Comparison of ENCODE assay signal across 14 mouse cellular contexts in the genomic region with DNA sequence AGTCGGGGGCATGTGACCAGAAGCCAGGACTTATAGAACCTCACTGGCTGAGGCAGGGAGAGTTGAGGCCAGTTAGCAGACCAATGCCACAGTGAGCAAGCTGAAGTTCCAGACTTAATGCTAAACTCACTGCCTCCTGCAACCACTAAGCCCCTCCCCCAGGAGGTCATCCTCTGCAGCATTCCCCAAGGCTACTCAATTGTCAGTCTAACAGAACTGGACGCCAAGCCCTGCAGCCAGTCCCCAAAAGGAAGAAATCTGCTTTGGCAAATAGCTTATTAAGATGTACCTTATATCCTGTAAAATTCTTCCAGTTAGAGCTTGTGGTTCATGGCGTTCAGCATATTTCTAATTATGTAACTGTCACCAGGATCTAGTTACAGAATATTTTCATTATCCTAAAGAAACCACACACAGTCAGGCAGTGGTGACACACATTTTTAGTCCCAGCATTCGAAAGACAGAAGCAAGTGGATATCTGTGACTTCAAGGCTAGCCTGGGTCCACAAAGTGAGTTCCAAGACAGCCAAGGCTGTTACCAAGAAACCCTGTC. TPM values are rescaled to one million over a fixed set of nuclear protein-coding genes. Genes with fewer than 3 reads are reported as not detected.
DNase-seq lines count a peak whose midpoint lies in the region; ATAC-seq and TF ChIP-seq lines count a peak whose summit lies in the region.
"Had no signal": no experiment of that assay in that cellular context is flagged by ENCODE, and none has a peak within 500 bp of the region (broad histone marks: within the 10 kb centered on the region; RNA-seq: fewer than 3 reads in every experiment).

No protein-coding gene starts in this region.

- no peak for DNase-seq in testis, postnatal 10 days (ENCODE audit: low spot score)
- DNase-seq in retina, postnatal 1 day, result peak; percentile 70
- no peak for DNase-seq in T-cell, adult 2 months (ENCODE audit: low spot score)
- no peak for DNase-seq in cerebellum, postnatal 10 days
- DNase-seq: cerebellum, adult 11 months; heart, adult 2 months had no signal

- TF ChIP-seq CTCF in testis, adult 2 months (IDR thresholded peaks at IDR 0.05; ENCODE audit: control insufficient read depth, insufficient read depth, insufficient replicate concordance, low read depth, low read length), result no peak

- H3K4me3 ChIP-seq in forebrain, embryonic 13.5 days, result no peak overlapping the region
- H3K4me3 ChIP-seq in forebrain, embryonic 16.5 days (replicated peaks; ENCODE audit: low read length), result no peak overlapping the region
- H3K4me3 ChIP-seq in testis, adult 2 months (ENCODE audit: control insufficient read depth, low read depth, low read length), result no peak overlapping the region
- no peak overlapping the region for H3K4me3 ChIP-seq in hindbrain, embryonic 15.5 days
- H3K4me3 ChIP-seq: heart, adult 2 months had no signal

- no peak for TF ChIP-seq POLR2A in testis, adult 2 months (IDR thresholded peaks at IDR 0.05; ENCODE audit: control insufficient read depth, low read depth, low read length)

- H3K27ac ChIP-seq in forebrain, embryonic 13.5 days, result peak overlapping the region; percentile 81
- no peak overlapping the region; the same call in 1 of the 2 replicates for H3K27ac ChIP-seq in forebrain, embryonic 16.5 days (ENCODE audit: low read length)
- H3K27ac ChIP-seq in testis, adult 2 months (ENCODE audit: control insufficient read depth, insufficient read depth, low read depth, low read length), result peak overlapping the region; percentile 71
- H3K27ac ChIP-seq in hindbrain, embryonic 15.5 days (replicated peaks), result peak overlapping the region; percentile 26
- H3K27ac ChIP-seq: heart, adult 2 months had no signal

- no peaks in the 10 kb centered on the region for H3K36me3 ChIP-seq in forebrain, embryonic 13.5 days (ENCODE audit: poor library complexity, severe bottlenecking)
- H3K36me3 ChIP-seq in forebrain, embryonic 16.5 days (ENCODE audit: control insufficient read depth, insufficient read depth), result no peaks in the 10 kb centered on the region
- H3K36me3 ChIP-seq in testis, adult 2 months (ENCODE audit: control insufficient read depth, insufficient read depth, low read length), result no peaks in the 10 kb centered on the region
- no peaks in the 10 kb centered on the region for H3K36me3 ChIP-seq in hindbrain, embryonic 15.5 days

- H3K9ac ChIP-seq in forebrain, embryonic 13.5 days, result no peak overlapping the region
- H3K9ac ChIP-seq in forebrain, embryonic 16.5 days (replicated peaks; ENCODE audit: low read depth, low read length), result no peak overlapping the region
- no peak overlapping the region for H3K9ac ChIP-seq in hindbrain, embryonic 15.5 days

- H3K4me1 ChIP-seq in forebrain, embryonic 13.5 days, result peaks cover 39% of the 10 kb centered on the region
- H3K4me1 ChIP-seq in forebrain, embryonic 16.5 days (replicated peaks; ENCODE audit: control insufficient read depth, insufficient read depth, low read length), result peaks cover 22% of the 10 kb centered on the region
- no peaks in the 10 kb centered on the region for H3K4me1 ChIP-seq in testis, adult 2 months (ENCODE audit: control insufficient read depth, insufficient read depth, low read length)
- H3K4me1 ChIP-seq in hindbrain, embryonic 15.5 days (replicated peaks), result peaks cover 37% of the 10 kb centered on the region

- ATAC-seq in forebrain, embryonic 13.5 days, result no peak
- ATAC-seq in forebrain, embryonic 16.5 days, result no peak
- ATAC-seq in hindbrain, embryonic 15.5 days (ENCODE audit: low FRiP score, low read depth), result no peak
- ATAC-seq: CD4-positive, CD25-positive, alpha-beta regulatory T cell, adult 4 months; intestine, embryonic 16.5 days had no signal

- H3K9me3 ChIP-seq in forebrain, embryonic 13.5 days (replicated peaks), result no peaks in the 10 kb centered on the region
- H3K9me3 ChIP-seq in forebrain, embryonic 16.5 days (ENCODE audit: control insufficient read depth, low read length), result no peaks in the 10 kb centered on the region
- H3K9me3 ChIP-seq in hindbrain, embryonic 15.5 days, result no peaks in the 10 kb centered on the region

- 53% methylated on average over 4 of the region's 4 CpGs for WGBS in forebrain, embryonic 13.5 days
- WGBS in forebrain, embryonic 16.5 days, result 57% methylated on average over 4 of the region's 4 CpGs
- WGBS in hindbrain, embryonic 15.5 days, result 54% methylated on average over 4 of the region's 4 CpGs

- no peaks in the 10 kb centered on the region for H3K27me3 ChIP-seq in forebrain, embryonic 13.5 days
- H3K27me3 ChIP-seq in forebrain, embryonic 16.5 days (replicated peaks; ENCODE audit: control insufficient read depth, insufficient read depth, low read length), result no peaks in the 10 kb centered on the region
- H3K27me3 ChIP-seq in testis, adult 2 months (ENCODE audit: control insufficient read depth, insufficient read depth, low read length), result no peaks in the 10 kb centered on the region
- no peaks in the 10 kb centered on the region for H3K27me3 ChIP-seq in hindbrain, embryonic 15.5 days

- no peak overlapping the region for H3K4me2 ChIP-seq in forebrain, embryonic 13.5 days
- H3K4me2 ChIP-seq in forebrain, embryonic 16.5 days (ENCODE audit: low read length), result no peak overlapping the region
- H3K4me2 ChIP-seq in hindbrain, embryonic 15.5 days, result no peak overlapping the region

RNA-seq across cellular contexts. Expression of gene Zfyve28, which starts 35.2 kb away (rescaled TPM):
- polyA plus RNA-seq in forebrain, embryonic 13.5 days (2015; fragmentation: Nextera tagmentation; extraction: Ambion mirVana), result 1.8 and 1.9 TPM in 2 replicates
- polyA plus RNA-seq in forebrain, embryonic 16.5 days (2015; fragmentation: Nextera tagmentation; extraction: Ambion mirVana), result 4.4 and 5.2 TPM in 2 replicates
- polyA plus RNA-seq in testis, adult 2 months (2012; rRNA removed), result 2.5 and 3.2 TPM in 2 replicates
- polyA plus RNA-seq in hindbrain, embryonic 15.5 days (2015; fragmentation: Nextera tagmentation; extraction: Ambion mirVana), result 5.3 and 6.2 TPM in 2 replicates

RNA-seq across cellular contexts. Expression of gene Cfap99, which starts 35.4 kb away (rescaled TPM):
- polyA plus RNA-seq in forebrain, embryonic 13.5 days (2015; fragmentation: Nextera tagmentation; extraction: Ambion mirVana), result 0.08 TPM in 1 of 2 replicates, not detected in the other
- 0.26 TPM in 1 of 2 replicates, not detected in the other for polyA plus RNA-seq in forebrain, embryonic 16.5 days (2015; fragmentation: Nextera tagmentation; extraction: Ambion mirVana)
- polyA plus RNA-seq in testis, adult 2 months (2012; rRNA removed), result 23.1 and 25.7 TPM in 2 replicates
- 0.14 TPM in 1 of 2 replicates, not detected in the other for polyA plus RNA-seq in hindbrain, embryonic 15.5 days (2015; fragmentation: Nextera tagmentation; extraction: Ambion mirVana)
- polyA plus RNA-seq: CD4-positive, CD25-positive, alpha-beta regulatory T cell, adult 4 months; heart, adult 2 months; intestine, embryonic 16.5 days; liver, adult 2 months; macrophage had no signal

Comparison
In these comparisons a context has a peak if more than half of its experiments do, and no peak if none do; other contexts are left out.
1. RNA of gene Cfap99, which starts 35.4 kb away (polyA plus RNA-seq): 23.1 to 25.7 TPM in testis, adult 2 months; 0.14 TPM in hindbrain, embryonic 15.5 days, 0.08 TPM in forebrain, embryonic 13.5 days and 0.26 TPM in forebrain, embryonic 16.5 days; every median in the first group is over 10 times any median in the second.